9 mouse cellular contexts compared by ENCODE assay signal in genomic region chr2:18778220-18778619, GRCm38 (mm10).
A peak's percentile ranks its signal among the peaks of the same experiment; 100 is the strongest.
DNase-seq lines count a peak whose midpoint lies in the region; ATAC-seq and TF ChIP-seq lines count a peak whose summit lies in the region.
"Had no signal": no experiment of that assay in that cellular context is flagged by ENCODE, and none has a peak within 500 bp of the region (broad histone marks: within the 10 kb centered on the region; RNA-seq: fewer than 3 reads in every experiment).

No protein-coding gene starts in this region.

- no peak overlapping the region for H3K9ac ChIP-seq in heart, postnatal 0 days (replicated peaks; ENCODE audit: low read depth, low read length)
- H3K9ac ChIP-seq in neural tube, embryonic 11.5 days (ENCODE audit: low read length) = no peak overlapping the region
- H3K9ac ChIP-seq: liver, embryonic 13.5 days had no signal

- no peak for TF ChIP-seq CTCF in gastrocnemius, adult 2 months (IDR thresholded peaks at IDR 0.05)
- TF ChIP-seq CTCF in heart, postnatal 0 days (IDR thresholded peaks at IDR 0.05; ENCODE audit: low read depth) = no peak

- peak; percentile 18 for DNase-seq in gastrocnemius, adult 2 months
- DNase-seq in gastrocnemius, postnatal 10 days = no peak
- DNase-seq in brain, adult 2 months (ENCODE audit: low read depth, low spot score) = peak; percentile 26
- DNase-seq in heart, postnatal 0 days (ENCODE audit: low spot score) = peak; percentile 41
- peak; percentile 31 to 51 for DNase-seq in layer of hippocampus, postnatal 25 days (ENCODE audit: extremely low spot score in 1 of 2, low spot score in 1 of 2)
- peak; percentile 80 for DNase-seq in neural tube, embryonic 11.5 days (ENCODE audit: low spot score)
- DNase-seq in thymus, postnatal 4 days = no peak
- no peak for DNase-seq in gastrocnemius, postnatal 25 days
- DNase-seq: liver, embryonic 13.5 days had no signal

- no peak for TF ChIP-seq EP300 in heart, postnatal 0 days (IDR thresholded peaks at IDR 0.05; ENCODE audit: low read depth)

- no peak overlapping the region for H3K27ac ChIP-seq in gastrocnemius, adult 2 months
- H3K27ac ChIP-seq in heart, postnatal 0 days (ENCODE audit: low read depth) = no peak overlapping the region
- H3K27ac ChIP-seq in neural tube, embryonic 11.5 days (ENCODE audit: low read depth, low read length) = no peak overlapping the region
- H3K27ac ChIP-seq: liver, embryonic 13.5 days had no signal

- H3K4me2 ChIP-seq in heart, postnatal 0 days (ENCODE audit: low read depth, low read length) = peak overlapping the region; percentile 36
- no peak overlapping the region for H3K4me2 ChIP-seq in neural tube, embryonic 11.5 days (ENCODE audit: low read depth)
- H3K4me2 ChIP-seq: liver, embryonic 13.5 days had no signal

- intact Hi-C loops in gastrocnemius, adult 2 months (cut with DNase I) = no loop called here

- ATAC-seq in heart, postnatal 0 days (ENCODE audit: insufficient read depth, low read depth) = peak; percentile 53; the same call in 1 of the 2 replicates
- peak; percentile 86 for ATAC-seq in neural tube, embryonic 11.5 days (ENCODE audit: insufficient read depth, low FRiP score, low TSS enrichment)

- H3K4me3 ChIP-seq in gastrocnemius, adult 2 months = no peak overlapping the region
- no peak overlapping the region for H3K4me3 ChIP-seq in heart, postnatal 0 days (ENCODE audit: low read depth, low read length)
- H3K4me3 ChIP-seq in neural tube, embryonic 11.5 days (ENCODE audit: low read depth, low read length) = no peak overlapping the region
- H3K4me3 ChIP-seq: liver, embryonic 13.5 days had no signal

- no peaks in the 10 kb centered on the region for H3K27me3 ChIP-seq in heart, postnatal 0 days (ENCODE audit: control insufficient read depth, insufficient read depth, low read length)
- H3K27me3 ChIP-seq in neural tube, embryonic 11.5 days (ENCODE audit: control insufficient read depth, insufficient read depth, low read length) = peaks cover 3% of the 10 kb centered on the region; the same call in 1 of the 2 replicates

- no peaks in the 10 kb centered on the region for H3K9me3 ChIP-seq in heart, postnatal 0 days (replicated peaks; ENCODE audit: control insufficient read depth, low read length)
- no peaks in the 10 kb centered on the region for H3K9me3 ChIP-seq in neural tube, embryonic 11.5 days (ENCODE audit: control insufficient read depth, low read length)
- H3K9me3 ChIP-seq: liver, embryonic 13.5 days had no signal

- peaks cover 15% of the 10 kb centered on the region; the same call in 1 of the 2 replicates for H3K4me1 ChIP-seq in heart, postnatal 0 days (ENCODE audit: control insufficient read depth, insufficient read depth)
- 0 out of 2 replicates have a peak, but pooled peaks cover 4% of the 10 kb centered on the region for H3K4me1 ChIP-seq in neural tube, embryonic 11.5 days (ENCODE audit: control insufficient read depth, insufficient read depth, low read length)
- H3K4me1 ChIP-seq: liver, embryonic 13.5 days had no signal

- WGBS in heart, postnatal 0 days = 4% methylated on average over 9 of the region's 9 CpGs
- WGBS in neural tube, embryonic 11.5 days = 24% methylated on average over 9 of the region's 9 CpGs

- no peaks in the 10 kb centered on the region for H3K36me3 ChIP-seq in heart, postnatal 0 days (replicated peaks; ENCODE audit: control insufficient read depth, insufficient read depth, low read length)
- no peaks in the 10 kb centered on the region for H3K36me3 ChIP-seq in neural tube, embryonic 11.5 days (ENCODE audit: control insufficient read depth, insufficient read depth, low read length)
- H3K36me3 ChIP-seq: liver, embryonic 13.5 days had no signal

Comparison
In these comparisons a context has a peak if more than half of its experiments do, and no peak if none do; other contexts are left out.
1. DNase-seq: peak in gastrocnemius, adult 2 months (single experiment), brain, adult 2 months (single experiment), heart, postnatal 0 days (single experiment), layer of hippocampus, postnatal 25 days (2 of 2) and neural tube, embryonic 11.5 days (single experiment); none in gastrocnemius, postnatal 10 days (single experiment), thymus, postnatal 4 days (single experiment) and gastrocnemius, postnatal 25 days (single experiment).